9 mouse cellular contexts compared by ENCODE assay signal in the genomic region with DNA sequence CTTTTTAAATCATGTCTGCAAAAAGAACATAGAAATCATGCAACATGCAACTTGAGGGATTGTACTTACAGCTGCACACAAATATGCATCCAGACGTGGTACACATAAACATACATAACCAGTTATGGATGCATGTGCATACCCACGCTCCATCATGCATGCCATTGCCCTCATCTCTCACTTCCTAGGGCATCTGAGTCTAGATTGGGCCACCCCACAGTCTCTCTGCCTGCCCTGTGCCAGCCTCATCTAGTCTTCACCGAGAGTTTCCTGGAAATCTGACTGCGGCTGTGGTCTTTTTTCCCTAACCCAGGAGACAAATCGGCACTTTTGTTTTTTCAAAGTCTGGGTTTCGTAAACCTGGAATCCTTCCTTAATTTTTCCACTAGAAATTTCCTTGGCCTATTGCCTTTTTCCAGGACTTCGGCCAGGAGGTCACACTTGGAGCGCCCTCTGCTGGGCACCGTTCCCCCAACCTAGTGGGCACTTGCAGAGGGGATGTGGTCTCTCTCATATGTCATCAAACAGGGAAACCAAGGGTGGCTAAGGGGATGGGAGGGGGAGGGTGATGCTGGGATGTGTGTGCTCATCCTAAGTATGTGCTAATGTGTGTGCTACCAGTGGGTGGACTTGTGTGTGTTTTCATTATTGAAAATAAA. TPM values are rescaled to one million over a fixed set of nuclear protein-coding genes. Genes with fewer than 3 reads are reported as not detected.
A peak's percentile ranks its signal among the peaks of the same experiment; 100 is the strongest.
DNase-seq lines count a peak whose midpoint lies in the region; TF ChIP-seq lines count a peak whose summit lies in the region.
"Had no signal": no experiment of that assay in that cellular context is flagged by ENCODE, and none has a peak within 500 bp of the region (broad histone marks: within the 10 kb centered on the region; RNA-seq: fewer than 3 reads in every experiment).

No protein-coding gene starts in this region.

- H3K36me3 ChIP-seq in embryonic facial prominence, embryonic 10.5 days (replicated peaks) = no peaks in the 10 kb centered on the region
- H3K36me3 ChIP-seq in liver, adult 2 months (ENCODE audit: control insufficient read depth, insufficient read depth, low read length) = no peaks in the 10 kb centered on the region
- H3K36me3 ChIP-seq: hindbrain, embryonic 15.5 days had no signal

- peaks cover 7% of the 10 kb centered on the region for H3K4me1 ChIP-seq in embryonic facial prominence, embryonic 10.5 days
- H3K4me1 ChIP-seq in liver, adult 2 months (ENCODE audit: control insufficient read depth, insufficient read depth, low read length) = 0 out of 2 replicates have a peak, but pooled peaks cover 2% of the 10 kb centered on the region
- H3K4me1 ChIP-seq: hindbrain, embryonic 15.5 days had no signal

- 38% methylated on average over 9 of the region's 9 CpGs for WGBS in embryonic facial prominence, embryonic 10.5 days
- 13% methylated on average over 9 of the region's 9 CpGs for WGBS in liver, adult 2 months

- peak; percentile 90 for TF ChIP-seq CTCF in liver, adult 2 months (IDR thresholded peaks at IDR 0.05; ENCODE audit: low read depth, low read length)

- no peaks in the 10 kb centered on the region for H3K79me2 ChIP-seq in liver, adult 2 months (ENCODE audit: control insufficient read depth, insufficient read depth, low read length)

- TF ChIP-seq POLR2A in liver, adult 2 months (IDR thresholded peaks at IDR 0.05; ENCODE audit: extremely low read depth, insufficient read depth, low read length) = no peak

- intact Hi-C loops in heart, postnatal 36 days (cut with DNase I) = loop anchor here (1.0 to 5.0 kb wide), 4 partner anchors 57 to 299 kb away; no protein-coding TSS in a partner anchor

- H3K4me3 ChIP-seq in embryonic facial prominence, embryonic 10.5 days = no peak overlapping the region
- no peak overlapping the region for H3K4me3 ChIP-seq in liver, adult 2 months (ENCODE audit: insufficient read depth, low read depth, low read length)
- H3K4me3 ChIP-seq: hindbrain, embryonic 15.5 days had no signal

- H3K9me3 ChIP-seq in embryonic facial prominence, embryonic 10.5 days = no peaks in the 10 kb centered on the region
- H3K9me3 ChIP-seq: hindbrain, embryonic 15.5 days had no signal

- no peak overlapping the region for H3K9ac ChIP-seq in liver, adult 2 months (ENCODE audit: low read depth, low read length)
- H3K9ac ChIP-seq: hindbrain, embryonic 15.5 days had no signal

- H3K27ac ChIP-seq in embryonic facial prominence, embryonic 10.5 days (replicated peaks) = no peak overlapping the region
- no peak overlapping the region for H3K27ac ChIP-seq in liver, adult 2 months (replicated peaks; ENCODE audit: insufficient read depth, low read depth, low read length)
- H3K27ac ChIP-seq: hindbrain, embryonic 15.5 days had no signal

- DNase-seq in right cerebral cortex, postnatal 4 days = peak; percentile 76
- DNase-seq in right cerebral cortex, postnatal 25 days = no peak
- peak; percentile 85 to 90 for DNase-seq in adrenal gland, postnatal 36 days
- DNase-seq in embryonic facial prominence, embryonic 10.5 days (ENCODE audit: low spot score) = peak; percentile 82
- peak; percentile 83 to 93 for DNase-seq in heart, postnatal 36 days
- DNase-seq in liver, adult 2 months (ENCODE audit: extremely low read depth, low read depth, low spot score) = peak; percentile 64
- peak; percentile 78 for DNase-seq in retina, postnatal 1 day
- peak; percentile 69 to 77 for DNase-seq in urinary bladder, postnatal 36 days (ENCODE audit: low spot score in 2 of 2)

- H3K27me3 ChIP-seq in embryonic facial prominence, embryonic 10.5 days (replicated peaks; ENCODE audit: low read depth, poor library complexity, severe bottlenecking) = no peaks in the 10 kb centered on the region
- H3K27me3 ChIP-seq in liver, adult 2 months (ENCODE audit: control insufficient read depth, insufficient read depth, low read length) = no peaks in the 10 kb centered on the region
- H3K27me3 ChIP-seq: hindbrain, embryonic 15.5 days had no signal

RNA-seq across cellular contexts. Expression of a gene that starts 8.6 kb away (rescaled TPM):
- total RNA-seq in adrenal gland, postnatal 36 days (2021) = 1 to 10 TPM; 1.3 to 2.2 TPM
- polyA plus RNA-seq in embryonic facial prominence, embryonic 10.5 days (2016; fragmentation: Nextera tagmentation; extraction: Ambion mirVana) = 0.34 and 0.38 TPM in 2 replicates
- 1 to 10 TPM in 1 of 2 experiments, under 1 TPM in 1; 1.00 to 1.8 TPM for total RNA-seq in heart, postnatal 36 days (2021)
- 0.55 and 1.2 TPM in 2 replicates for total RNA-seq in liver, adult 2 months (2014; rRNA removed)
- polyA plus RNA-seq in liver, adult 2 months (2012; rRNA removed) = 0.75 and 1.2 TPM in 2 replicates

RNA-seq across cellular contexts. Expression of a gene that starts 56.4 kb away (rescaled TPM):
- total RNA-seq in adrenal gland, postnatal 36 days (2021) = 1 to 10 TPM; 2.2 to 2.4 TPM
- polyA plus RNA-seq in embryonic facial prominence, embryonic 10.5 days (2016; fragmentation: Nextera tagmentation; extraction: Ambion mirVana) = 1.1 and 1.8 TPM in 2 replicates
- under 1 TPM; 0.78 to 0.98 TPM for total RNA-seq in heart, postnatal 36 days (2021)
- 0.20 and 0.55 TPM in 2 replicates for total RNA-seq in liver, adult 2 months (2014; rRNA removed)
- 0.21 and 0.61 TPM in 2 replicates for polyA plus RNA-seq in liver, adult 2 months (2012; rRNA removed)
